Mouse (Mus musculus) cerebellum, postnatal 10 days (tissue): ENCODE data around the gene Nt5dc3.

Source experiments
- DNase-seq, 2 experiments: peaks; one replicate each; pipeline ENCODE4 v3.0.0; 2021; ENCODE audit warnings: mixed read lengths in 2 of 2

The Nt5dc3 gene

DNA sequence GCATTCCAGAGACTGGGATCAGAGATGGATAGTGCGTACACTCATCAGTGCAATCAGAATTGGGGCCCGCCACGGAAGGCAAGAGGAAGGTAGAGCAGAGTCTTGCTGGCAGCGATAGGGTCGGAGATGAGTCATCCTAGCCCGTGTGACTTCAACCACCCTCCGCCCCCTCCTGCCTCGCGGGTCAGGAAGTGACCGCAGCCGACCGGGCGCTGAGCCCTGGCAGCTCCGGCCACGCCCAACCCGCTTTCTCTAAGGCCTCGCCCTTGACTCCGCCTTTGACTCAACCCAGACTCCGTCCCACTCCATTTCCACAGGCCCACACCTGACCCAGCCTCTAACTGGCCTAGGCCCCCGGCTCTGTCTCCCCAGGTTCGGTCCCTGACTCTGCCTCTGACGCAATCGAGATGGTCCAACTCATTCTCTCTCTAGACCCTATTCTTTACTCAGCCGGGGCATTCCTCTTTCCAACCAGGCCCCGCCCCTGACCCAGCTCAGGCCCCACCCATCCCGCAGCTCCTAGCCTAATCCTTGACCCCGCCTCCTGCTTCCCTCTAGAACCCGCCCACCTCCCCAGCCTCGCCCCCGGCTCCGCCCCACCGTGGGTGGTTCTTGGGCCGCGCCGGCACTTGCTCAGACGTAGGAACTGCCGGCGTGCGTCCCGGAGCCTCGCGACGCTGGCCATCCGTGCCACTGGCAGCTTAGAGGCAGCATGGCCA lies at the start of gene Nt5dc3:
Nt5dc3 (plus strand) TSS at position 608 of the 719 bp plus-strand sequence.
- peak; percentile 98 to 99 for DNase-seq

DNA sequence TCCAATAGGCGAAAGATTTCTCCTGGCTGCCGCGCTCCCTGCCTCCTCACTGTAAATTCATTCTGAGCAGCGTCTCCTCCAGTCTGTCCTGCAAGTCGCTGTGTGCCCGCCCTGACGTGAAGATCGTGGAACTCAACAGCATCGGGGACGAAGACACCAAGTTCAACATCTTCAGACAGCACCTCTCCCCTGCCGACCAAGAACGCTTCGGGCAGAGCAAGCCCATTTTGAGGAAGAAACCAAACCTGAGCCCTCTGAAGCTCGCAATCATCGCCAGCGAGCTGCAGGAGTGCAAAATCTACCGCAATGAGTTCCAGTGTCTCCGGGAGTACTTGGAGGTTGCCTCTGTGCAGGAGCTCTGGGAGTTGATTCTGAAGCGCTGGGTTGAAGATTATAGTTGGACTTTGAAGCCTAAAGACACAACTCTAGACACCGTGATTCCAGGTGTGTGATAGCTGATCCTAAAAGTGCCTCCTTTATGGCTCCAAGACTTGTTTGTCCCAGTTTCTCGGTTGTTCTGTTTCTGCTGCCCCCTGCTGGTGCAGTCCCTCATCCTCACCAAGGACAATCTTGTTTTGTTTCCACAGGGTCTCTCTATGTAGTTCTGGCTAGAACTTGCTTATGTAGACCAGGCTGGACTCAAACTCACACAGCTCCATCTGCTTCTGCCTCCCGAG lies 47.8 kb upstream of the Nt5dc3 start:
- peak; percentile 92 to 93 for DNase-seq

DNA sequence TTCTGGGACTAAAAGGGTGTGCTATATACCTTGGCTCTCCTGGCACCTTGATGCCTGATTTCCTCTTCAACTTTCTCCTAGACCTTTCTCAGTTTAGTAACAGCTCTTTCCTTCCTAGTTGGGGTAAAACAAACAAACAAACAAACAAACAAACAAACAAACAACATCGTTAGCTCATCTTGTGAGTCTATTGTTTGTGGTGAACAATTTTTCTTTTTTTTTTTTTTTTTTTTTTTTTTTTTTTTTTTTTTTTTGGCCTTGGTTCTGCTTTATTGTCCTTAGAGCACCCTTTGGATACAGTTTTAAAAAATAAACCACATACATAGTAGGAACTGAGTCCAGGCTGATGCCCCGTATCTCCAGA lies 47.3 kb upstream of the Nt5dc3 start:
- no peak for DNase-seq

DNA sequence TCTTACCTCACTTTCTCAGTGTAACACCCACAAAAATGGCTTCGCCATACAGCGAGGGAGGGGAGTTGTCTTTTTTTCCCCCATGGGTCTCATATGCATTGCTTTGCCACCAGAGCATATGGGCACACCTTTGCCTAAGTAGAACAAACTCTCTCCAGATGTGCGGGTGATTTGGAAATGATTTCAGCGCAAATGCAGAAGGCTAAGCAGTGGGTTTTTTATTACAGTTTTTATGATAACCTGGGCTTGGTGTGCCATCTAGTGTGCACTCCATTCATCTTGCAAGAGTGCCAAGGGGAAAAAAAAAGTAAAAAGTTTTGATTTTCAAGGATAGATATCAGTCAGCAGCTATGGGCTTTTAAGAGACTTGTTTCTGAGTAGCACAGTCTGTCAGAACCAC lies 43.8 kb upstream of the Nt5dc3 start:
- no peak for DNase-seq

DNA sequence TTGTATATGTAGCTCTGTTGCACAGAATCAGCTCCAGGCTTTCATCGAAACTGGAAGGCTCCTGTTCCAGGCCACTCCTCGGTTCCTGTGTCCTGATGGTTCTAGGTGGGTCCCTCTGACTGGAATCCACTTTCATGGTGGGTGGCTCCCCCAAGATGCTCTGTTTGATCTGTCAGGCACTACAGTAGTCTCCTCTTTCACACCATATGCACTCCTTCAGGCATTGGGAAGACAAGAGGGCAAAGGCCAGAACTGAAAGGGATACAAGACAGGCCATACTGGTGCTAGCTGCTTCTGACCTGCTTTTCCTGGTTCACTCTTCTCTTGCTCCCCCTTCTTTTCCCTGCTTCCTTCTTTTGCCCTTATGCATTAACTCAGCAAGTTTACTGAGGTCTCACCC lies 35.9 kb upstream of the Nt5dc3 start:
- DNase-seq: no peak

DNA sequence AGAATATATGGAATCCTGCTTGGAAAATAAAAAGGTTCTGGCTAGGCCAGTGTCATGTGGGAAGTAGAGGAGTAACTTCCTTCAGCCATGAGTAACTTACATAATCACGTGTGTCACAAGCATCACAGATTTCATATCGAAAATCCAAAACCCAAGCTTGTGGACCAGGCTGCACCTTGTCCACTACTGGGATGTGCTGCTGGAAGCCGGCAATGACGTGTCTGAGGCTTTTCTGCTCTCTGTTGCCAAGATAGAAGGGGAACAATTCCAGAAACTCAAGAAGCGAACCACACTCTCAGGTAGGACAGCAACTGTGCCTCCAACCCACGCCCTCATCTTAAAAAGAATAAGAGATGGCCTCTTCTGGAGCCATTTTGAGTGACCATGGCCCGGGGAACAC lies 34.5 kb upstream of the Nt5dc3 start:
- DNase-seq: no peak

DNA sequence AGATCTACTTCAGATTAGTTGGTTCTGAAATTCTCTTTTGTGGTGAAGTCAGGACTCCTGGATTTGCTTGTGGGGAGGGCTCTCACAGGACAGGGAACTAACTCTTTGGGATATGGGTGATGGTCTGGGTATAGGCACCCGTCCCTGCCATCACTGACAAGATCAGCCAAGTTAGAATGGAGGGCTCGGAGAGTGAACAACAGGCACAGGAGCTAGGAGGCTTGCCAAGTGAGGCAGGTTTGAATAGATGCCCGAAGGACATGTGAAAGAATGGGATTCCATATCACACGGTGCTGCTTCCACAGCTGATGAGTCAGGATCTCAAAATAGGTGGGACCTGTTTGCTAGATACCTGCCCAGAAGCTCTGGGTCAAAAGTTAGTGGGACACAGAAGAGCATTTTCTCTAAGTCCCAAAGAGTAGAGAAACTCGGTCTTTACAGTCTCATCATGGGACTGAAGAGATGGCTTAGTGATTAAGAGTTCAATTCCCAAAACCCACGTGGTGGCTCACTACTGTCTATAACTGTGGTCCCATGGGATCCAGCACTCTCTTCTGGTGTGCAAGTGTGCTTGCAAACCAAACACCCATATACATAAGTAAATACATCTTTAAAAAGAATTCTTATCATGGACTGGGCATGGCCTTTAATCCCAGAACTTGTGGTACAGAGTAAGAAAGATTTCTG lies 22.8 kb upstream of the Nt5dc3 start:
- DNase-seq: no peak

DNA sequence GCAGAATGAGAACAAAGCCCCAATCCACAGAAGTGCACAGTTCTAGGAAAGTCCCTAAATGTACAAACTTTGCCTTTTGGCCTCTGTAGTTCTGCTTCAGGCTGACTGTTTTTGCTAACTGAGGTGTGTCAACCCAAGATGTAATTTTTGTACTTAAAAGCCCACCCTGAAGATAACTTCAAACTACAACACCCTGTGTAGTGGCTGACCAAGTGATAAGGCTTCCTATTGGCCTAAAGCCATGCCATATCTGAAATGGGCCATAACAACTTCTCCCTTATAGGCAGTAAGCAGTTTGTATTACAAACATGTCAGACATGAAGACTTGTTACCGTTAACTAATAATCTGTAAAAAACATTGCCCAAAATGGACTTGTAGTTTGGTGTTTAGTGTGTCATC lies 21.1 kb upstream of the Nt5dc3 start:
- DNase-seq: no peak

DNA sequence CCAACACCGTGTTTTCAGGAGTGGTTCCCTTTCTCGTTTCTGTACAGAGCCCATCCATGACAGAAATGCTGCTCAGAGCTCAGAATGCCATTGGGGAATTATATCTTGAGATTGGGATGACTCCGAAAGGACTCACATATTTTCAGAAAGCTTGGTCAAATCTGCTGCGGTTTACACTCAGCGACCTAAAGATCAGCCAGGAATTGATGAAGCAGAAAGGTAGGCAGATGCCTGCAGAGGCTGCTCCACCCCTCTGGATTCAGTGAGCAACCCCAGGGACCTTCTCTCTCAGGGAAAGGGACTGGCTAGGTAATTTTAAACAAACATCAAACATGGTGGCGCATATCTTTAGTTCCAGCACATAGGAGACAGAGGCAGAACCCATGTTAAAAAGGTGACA lies 20.6 kb upstream of the Nt5dc3 start:
- DNase-seq: no peak

DNA sequence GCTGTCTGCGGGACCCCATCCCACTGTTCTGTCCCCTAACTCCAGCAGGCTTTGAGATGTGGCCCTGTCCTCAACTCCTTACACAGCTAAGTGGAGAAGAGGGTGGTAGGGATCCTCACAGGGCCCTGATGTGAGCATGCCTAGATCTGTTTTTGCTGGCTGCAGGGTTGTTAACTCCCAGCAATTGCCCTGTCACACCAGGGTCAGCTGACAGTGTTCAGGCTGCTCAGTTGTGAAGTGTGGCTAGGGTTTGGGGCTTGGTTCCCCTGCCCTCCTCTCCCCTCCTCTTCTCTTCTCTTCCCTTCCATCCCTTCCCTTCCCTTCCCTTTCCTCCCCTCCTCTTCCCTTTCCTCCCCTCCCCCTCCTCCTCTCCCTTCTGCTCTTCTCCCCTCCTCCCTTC lies 17.6 kb upstream of the Nt5dc3 start:
- DNase-seq: no peak

DNA sequence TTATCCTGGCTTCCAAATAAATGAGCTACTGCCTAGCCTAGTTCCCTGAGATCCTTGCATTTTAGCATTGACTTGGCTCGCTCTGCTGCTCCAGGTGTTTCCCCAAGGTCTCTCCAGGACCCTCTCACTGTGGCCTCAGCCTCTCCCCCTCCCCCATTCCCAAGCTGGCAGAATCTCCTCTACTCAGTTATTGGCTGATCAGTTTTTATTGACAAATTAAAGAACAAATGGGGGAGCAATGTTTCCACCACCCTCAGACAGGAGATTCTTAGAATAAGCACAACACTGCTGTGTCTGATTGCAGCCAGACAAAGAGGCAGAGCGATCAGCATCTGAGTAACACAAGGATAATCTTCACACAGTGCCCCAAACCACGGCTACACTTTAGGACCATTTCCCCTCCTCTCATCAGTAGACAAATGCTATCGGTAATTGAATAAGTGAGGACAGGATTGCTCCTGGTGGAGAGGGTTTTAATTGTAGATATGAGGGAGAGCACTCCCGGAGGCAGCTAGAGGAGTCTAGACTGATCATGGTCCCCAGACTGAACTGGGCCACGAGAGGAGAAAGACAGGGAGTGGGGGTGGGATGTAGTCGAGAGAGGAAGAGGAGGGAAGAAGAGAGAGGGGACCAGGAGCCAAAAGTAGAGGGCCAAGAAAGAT lies 17.0 kb upstream of the Nt5dc3 start:
- DNase-seq: peak in 1 of 2 experiments; percentile 28

DNA sequence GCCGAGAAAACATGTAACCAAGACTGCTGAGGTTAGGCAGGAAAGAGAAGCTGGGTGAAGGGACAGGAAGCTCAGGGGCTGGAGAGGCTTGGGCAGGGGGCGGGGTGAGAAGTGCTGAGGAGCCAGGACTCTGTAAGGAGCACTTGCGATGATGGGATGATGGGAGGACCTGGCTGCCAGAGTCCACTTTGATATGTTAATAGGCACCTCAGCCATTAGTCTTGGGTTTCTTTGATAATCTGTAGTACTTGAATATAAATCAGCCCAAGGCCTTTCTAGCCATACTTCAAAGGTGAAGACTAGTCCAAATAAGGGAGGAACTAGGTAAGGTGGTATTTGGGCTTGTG lies 16.4 kb upstream of the Nt5dc3 start:
- DNase-seq: no peak

DNA sequence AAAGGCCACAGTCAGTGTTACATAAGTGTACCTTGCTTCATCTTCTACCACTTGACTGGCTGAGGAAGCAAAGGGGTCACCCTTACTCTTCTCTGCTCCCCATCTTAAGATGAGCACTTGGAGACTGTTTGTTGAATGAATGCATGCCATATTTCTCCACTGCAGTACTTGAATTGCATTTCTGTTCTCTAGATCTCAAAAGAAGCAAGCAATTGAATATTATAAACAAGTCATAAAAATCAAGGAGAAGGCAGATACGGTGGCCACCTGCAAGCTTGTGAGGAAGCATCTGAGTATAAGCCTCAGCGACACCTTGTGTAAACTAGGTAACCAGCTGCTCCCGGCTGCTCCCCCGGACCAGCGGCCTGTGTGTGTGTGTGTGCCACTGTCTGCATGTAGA lies 15.1 kb upstream of the Nt5dc3 start, which contains the start of gene Gm49358:
Gm49358 (plus strand) TSS at position 301 of the 400 bp plus-strand sequence.
- DNase-seq: no peak

DNA sequence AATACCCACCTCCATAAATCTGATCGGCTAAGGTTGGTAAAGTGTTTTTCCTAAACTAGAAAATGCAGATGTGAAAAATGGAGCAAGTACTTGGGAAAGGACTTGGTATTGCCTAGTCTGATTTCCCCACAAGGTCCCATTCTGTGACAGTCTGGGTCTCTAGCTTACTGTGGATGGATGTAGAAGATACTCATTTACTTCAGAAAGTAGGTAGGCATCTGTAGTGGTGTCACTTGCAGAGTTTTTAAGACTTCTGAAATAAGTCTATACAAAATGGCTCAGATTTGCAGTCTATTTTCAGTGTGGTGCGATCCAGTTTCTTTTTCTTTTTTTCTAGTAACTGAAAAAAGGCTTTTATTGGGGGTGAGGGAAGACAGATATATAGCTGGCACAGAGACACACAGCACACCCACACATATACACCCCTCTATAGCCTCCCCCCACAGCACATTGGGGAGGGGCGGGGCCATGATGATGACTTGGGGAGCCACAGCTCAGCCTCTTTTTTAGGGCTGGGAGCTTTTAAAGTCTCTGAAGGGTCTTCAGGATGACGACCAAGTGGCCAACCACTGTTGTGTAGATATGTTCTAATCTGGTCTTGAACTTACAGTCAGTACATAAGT lies 13.3 kb upstream of the Nt5dc3 start:
- no peak for DNase-seq

DNA sequence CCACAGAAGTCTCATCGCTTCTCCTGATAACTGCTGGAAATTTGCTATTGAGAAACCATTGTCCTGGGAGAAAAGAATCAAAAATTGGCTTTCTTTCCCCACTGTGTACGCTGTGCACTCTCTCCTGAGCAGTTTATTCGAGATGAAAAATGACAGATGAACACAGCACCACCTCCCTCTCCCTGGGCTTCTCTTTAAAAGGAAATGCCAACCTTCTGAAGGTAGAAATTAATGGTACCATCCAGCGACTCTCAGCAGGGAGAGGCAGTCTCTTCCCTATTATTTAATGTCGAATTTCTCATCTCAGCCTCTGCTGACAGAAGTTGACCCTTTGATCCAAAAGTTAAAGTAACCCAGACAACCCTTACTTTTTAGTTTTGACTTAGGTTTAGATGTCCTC lies 9.6 kb upstream of the Nt5dc3 start:
- DNase-seq: no peak

DNA sequence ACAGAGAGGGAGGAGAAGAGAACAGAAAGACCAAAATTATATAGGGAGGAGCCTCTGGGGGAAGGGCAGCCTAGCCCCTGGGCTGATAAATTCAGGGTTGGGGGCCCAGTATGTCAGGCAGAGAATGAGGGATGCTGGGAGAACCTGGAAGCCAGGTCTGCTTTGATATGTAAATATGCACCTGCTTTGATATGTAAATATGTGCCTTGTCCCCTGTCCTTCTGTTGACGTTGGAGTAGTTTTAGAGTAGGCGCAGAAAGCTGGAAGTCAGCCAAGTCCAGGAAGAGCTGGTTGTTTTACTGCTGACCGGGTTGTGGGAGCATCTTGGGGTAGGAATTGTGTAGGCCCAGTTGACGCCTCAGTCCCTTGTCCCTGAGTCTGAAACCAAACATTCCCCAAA lies 9.0 kb upstream of the Nt5dc3 start:
- peak; percentile 53 to 58 for DNase-seq

DNA sequence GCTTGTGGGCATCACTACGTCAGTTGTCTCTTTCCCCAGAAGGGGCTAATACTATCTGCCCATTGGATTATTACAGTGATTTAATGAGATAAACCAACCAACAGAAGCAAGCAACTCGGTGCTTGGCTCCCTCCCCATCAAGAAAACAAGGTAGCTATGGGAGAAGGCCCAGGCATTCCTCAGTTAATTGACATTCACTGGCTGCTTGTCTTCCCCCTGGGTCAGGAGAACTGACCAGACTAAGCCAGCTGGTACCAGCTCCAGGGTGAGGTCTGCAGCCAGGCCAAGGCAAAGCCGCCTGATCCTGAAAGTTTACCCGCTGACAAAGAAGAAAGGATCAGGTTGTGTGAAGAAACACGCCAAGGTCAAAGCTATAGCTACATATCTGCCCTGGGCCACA lies 7.1 kb upstream of the Nt5dc3 start:
- DNase-seq: peak; percentile 58 to 62

DNA sequence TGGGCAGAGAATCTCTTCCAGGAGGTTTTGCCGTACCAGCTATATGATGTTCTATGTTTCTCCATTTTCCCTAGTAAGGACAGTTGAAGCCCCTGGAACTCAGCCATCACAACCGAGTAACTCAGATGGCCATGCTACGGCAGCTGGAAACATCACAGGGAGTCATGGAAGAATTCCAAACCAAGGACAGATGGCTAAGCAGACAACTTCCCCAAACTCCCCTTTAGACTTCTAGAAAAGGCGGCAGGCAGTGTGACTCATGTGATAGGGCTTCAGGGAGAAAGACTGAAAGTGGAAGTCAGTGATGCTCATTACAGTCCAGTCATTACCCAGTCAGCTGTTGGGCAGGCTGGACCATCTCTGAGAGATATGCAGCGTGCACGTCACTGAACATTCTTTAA lies 6.6 kb upstream of the Nt5dc3 start:
- peak; percentile 89 to 90 for DNase-seq

DNA sequence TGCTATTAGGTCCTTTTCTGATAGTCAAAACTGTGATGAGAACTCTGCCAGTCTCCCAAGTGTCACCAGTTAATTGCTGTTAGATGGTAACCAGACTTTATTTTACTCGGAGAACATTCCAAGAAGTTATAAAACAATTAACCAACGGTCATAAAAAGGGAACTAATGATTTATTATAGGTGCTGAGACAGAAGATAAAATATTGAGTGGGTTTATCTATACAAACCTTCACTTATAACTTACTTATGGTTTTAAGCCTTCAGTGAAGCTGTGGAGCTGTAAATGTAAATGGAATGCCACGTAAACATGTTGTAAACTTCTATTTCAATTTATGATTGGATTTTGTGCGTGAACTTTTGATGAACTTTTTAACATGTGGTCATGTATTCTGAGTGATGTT lies 5.4 kb upstream of the Nt5dc3 start:
- no peak for DNase-seq

DNA sequence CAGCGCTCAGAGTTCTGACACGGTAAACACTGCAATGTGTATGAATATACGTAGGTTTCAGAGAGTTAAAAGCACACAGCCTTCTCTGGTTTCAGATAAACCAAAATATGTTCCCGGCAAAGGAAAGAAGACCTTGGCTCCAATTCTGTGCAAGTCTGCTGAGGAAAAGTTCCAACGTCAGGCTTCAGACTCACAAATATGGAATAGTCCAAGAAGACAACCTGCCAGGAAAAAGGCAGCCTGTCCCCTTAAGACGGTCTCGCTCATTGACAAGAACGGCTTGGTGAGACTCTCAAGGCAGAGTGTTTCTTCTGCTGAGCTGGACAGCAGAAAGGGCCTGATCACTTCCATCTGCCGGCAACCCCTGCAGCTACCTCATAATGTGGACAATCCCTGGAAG lies 2.5 kb upstream of the Nt5dc3 start:
- no peak for DNase-seq

DNA sequence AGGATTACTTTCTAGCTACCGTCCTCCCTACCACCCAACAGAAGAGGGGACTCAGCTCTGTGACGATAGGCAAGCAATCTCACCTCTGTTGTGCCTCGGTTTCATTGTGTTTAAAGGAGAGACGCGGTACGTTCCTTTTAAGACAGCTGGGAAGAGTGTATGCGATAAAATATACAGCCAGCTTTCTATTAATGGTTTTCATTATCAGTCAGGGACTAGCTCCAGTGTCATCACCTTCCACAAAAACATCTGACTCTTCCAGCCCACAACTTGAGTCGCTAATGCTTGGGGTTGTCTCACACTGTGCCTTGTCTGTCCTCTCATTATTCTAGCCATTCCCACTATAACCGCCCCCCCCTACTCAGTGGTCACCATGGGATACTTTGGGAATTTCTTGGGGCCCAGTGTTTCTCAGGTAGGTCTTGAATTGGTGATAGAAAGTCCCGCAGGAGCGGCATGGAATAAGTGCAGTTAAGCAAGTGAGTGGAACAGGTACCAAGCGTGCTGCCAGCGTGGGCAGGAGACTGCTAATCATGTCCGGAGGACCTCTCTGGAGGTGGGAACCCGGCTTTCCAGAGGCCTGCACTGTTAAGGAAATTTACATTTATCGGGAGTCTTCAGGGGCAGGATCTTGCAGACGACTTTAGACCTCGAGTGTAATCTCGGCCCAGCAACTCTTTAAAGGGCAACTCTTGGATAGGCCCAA lies 1.0 kb upstream of the Nt5dc3 start:
- DNase-seq: peak in 1 of 2 experiments; percentile 35

DNA sequence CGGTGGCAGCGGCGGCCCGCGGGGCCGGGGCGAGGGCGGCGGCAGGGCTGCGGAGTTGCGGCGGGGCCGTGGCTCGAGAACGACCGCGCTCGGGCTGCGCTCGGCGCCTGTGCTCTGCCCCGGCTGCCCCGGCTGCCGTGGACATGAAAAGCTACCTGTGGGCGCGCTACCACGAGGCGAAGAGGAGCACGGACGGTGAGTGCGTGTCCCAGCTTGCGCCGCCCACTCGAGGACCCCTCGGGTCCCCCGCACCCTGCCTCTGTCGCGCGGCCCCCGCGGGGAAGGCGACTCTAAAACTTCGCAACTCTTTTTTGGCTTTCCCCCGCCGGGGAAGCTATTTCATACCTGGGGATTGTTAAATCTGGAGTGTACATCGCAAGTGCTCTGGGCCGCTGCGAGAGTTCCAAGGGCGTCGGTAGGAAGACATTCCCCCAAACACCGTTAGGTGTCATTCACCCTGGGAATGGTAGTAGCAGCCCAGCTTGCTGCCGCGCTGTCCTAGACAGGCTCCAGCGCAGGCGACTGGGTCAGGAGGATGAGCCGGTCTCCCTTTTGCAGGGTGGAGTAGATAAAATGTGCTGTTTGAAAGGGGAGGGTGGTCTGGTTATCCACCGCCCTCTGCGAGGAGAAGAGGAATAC lies 431 bp downstream of the Nt5dc3 start:
- peak; percentile 59 to 61 for DNase-seq
